Mouse (Mus musculus) hindbrain, postnatal 0 days (tissue): Measurements from ENCODE around the gene Mbnl2. TPM values are rescaled to one million over a fixed set of nuclear protein-coding genes. Genes with fewer than 3 reads are reported as not detected.

ENCODE experiments used
- ATAC-seq: fragments of 200-750 bp; cut with Nextera tagmentation; 2 replicates; pipeline ENCODE4 v1.8.0; 2017; ENCODE audit warnings: mild to moderate bottlenecking, moderate TSS enrichment, moderate library complexity
- DNase-seq: peaks from one replicate; pipeline ENCODE4 v3.0.0-alpha.2; 2015; ENCODE audit warnings: low spot score
- H3K27ac ChIP-seq: fragments of 300-500 bp; sonication (generic); 2 replicates; pipeline ENCODE4 v1.5.1; 2014; ENCODE audit warnings: mild to moderate bottlenecking
- H3K27me3 ChIP-seq: fragments of 300-500 bp; sonication (generic); 2 replicates; pipeline ENCODE4 v1.6.1; 2014; ENCODE audit warnings: low read length, mixed read lengths; ENCODE audit not compliant: insufficient read depth
- H3K36me3 ChIP-seq: fragments of 300-500 bp; sonication (generic); 2 replicates; pipeline ENCODE4 v1.6.1; 2014; ENCODE audit warnings: low read length, mixed read lengths; ENCODE audit not compliant: insufficient read depth
- H3K4me1 ChIP-seq: fragments of 300-500 bp; sonication (generic); 2 replicates; pipeline ENCODE4 v1.6.1; 2014; ENCODE audit warnings: antibody characterized with exemption, low read length, mixed read lengths; ENCODE audit not compliant: insufficient read depth
- H3K4me2 ChIP-seq: fragments of 300-500 bp; sonication (generic); 2 replicates; pipeline ENCODE4 v1.6.1; 2014; ENCODE audit warnings: low read depth, mild to moderate bottlenecking, low read length, moderate library complexity, mixed read lengths
- H3K4me3 ChIP-seq: fragments of 300-500 bp; sonication (generic); 2 replicates; pipeline ENCODE4 v1.5.1; 2014; ENCODE audit warnings: low read length
- H3K9ac ChIP-seq: fragments of 300-500 bp; sonication (generic); replicated peaks from 2 replicates; pipeline ENCODE4 v1.6.1; 2014; ENCODE audit warnings: mild to moderate bottlenecking, low read length, moderate library complexity, mixed read lengths
- H3K9me3 ChIP-seq: fragments of 300-500 bp; sonication (generic); 2 replicates; pipeline ENCODE4 v1.6.1; 2016; ENCODE audit warnings: low read length, mixed read lengths
- CTCF ChIP-seq: IDR thresholded peaks from 2 replicates; pipeline ENCODE4 v1.5.1; 2016; ENCODE audit warnings: antibody characterized with exemption, control low read depth, low read depth
- WGBS: fragments of 180-500 bp; shearing (Covaris S2); extraction: QIAGEN DNeasy Blood & Tissue Kit; methylation state at CpG from one replicate; pipeline ENCODE4 v1.1.7; 2014; 5-methylcytosine and 5-hydroxymethylcytosine counted together
- polyA plus RNA-seq: library from polyadenylated mRNA; unstranded; fragments of >200 nt; fragmentation: Nextera tagmentation; extraction: Ambion mirVana; gene quantifications from 2 replicates; pipeline ENCODE4 v1.2.1, GENCODE M21; 2015
- total RNA-seq: library from RNA; depleted of rRNA; stranded (reverse); fragments of >200 nt; gene quantifications from 2 replicates; pipeline ENCODE4 v1.2.3, GENCODE M21; 2014

The Mbnl2 gene
- total and polyA plus RNA-seq, 2 experiments from 2014 or later: 28.6 to 78.3 TPM

- Histone ChIP-seq H3K9ac (no peak overlapping the region), H3K27me3 (no peaks in the 10 kb centered on the region), H3K9me3 (no peaks in the 10 kb centered on the region), H3K4me2 (no peak overlapping the region), H3K4me1 (no peaks in the 10 kb centered on the region), H3K4me3 (no peak overlapping the region), H3K27ac (no peak overlapping the region), H3K36me3 (no peaks in the 10 kb centered on the region)
- TF ChIP-seq CTCF: no peak
- no peak for ATAC-seq
- DNase-seq: no peak
- WGBS: 59% methylated on average over 8 of the region's 8 CpGs
These were observed 30.3 kb upstream of the Mbnl2 start for GRCm38 (mm10) chr14:120245081-120245705.

GRCm38 (mm10) chr14:120253331-120253730 is 22.1 kb upstream of the Mbnl2 start:
- TF ChIP-seq CTCF: no peak
- H3K27me3 ChIP-seq: no peaks in the 10 kb centered on the region
- no peaks in the 10 kb centered on the region for H3K36me3 ChIP-seq
- no peak for DNase-seq
- no peak overlapping the region for H3K4me2 ChIP-seq
- H3K9me3 ChIP-seq: no peaks in the 10 kb centered on the region
- H3K4me3 ChIP-seq: no peak overlapping the region
- WGBS: 65% methylated on average over 7 of the region's 7 CpGs
- no peaks in the 10 kb centered on the region for H3K4me1 ChIP-seq
- no peak for ATAC-seq
- H3K27ac ChIP-seq: no peak overlapping the region
- H3K9ac ChIP-seq: no peak overlapping the region

GRCm38 (mm10) chr14:120256146-120256545 is 19.3 kb upstream of the Mbnl2 start:
- ATAC-seq: no peak
- no peak overlapping the region for H3K9ac ChIP-seq
- DNase-seq: no peak
- H3K27ac ChIP-seq: no peak overlapping the region
- H3K36me3 ChIP-seq: no peaks in the 10 kb centered on the region
- H3K9me3 ChIP-seq: no peaks in the 10 kb centered on the region
- 96% methylated on average over 2 of the region's 2 CpGs for WGBS
- H3K4me2 ChIP-seq: no peak overlapping the region
- H3K4me3 ChIP-seq: no peak overlapping the region
- no peaks in the 10 kb centered on the region for H3K4me1 ChIP-seq
- TF ChIP-seq CTCF: peak; percentile 37; the same call in 1 of the 2 replicates
- no peaks in the 10 kb centered on the region for H3K27me3 ChIP-seq

GRCm38 (mm10) chr14:120256623-120257384 is 18.7 kb upstream of the Mbnl2 start:
- no peak for DNase-seq

GRCm38 (mm10) chr14:120257483-120257882 is 18.0 kb upstream of the Mbnl2 start:
- no peak overlapping the region for H3K4me3 ChIP-seq
- H3K4me1 ChIP-seq: no peaks in the 10 kb centered on the region
- ATAC-seq: no peak

More at GRCm38 (mm10) chr14:120256623-120257384, 18.7 kb upstream of the Mbnl2 start:
- Histone ChIP-seq H3K9ac (no peak overlapping the region), H3K27me3 (no peaks in the 10 kb centered on the region), H3K4me2 (no peak overlapping the region), H3K27ac (no peak overlapping the region), H3K4me1 (no peaks in the 10 kb centered on the region), H3K36me3 (no peaks in the 10 kb centered on the region), H3K9me3 (no peaks in the 10 kb centered on the region), H3K4me3 (no peak overlapping the region)
- ATAC-seq: no peak
- TF ChIP-seq CTCF: no peak
- WGBS: 81% methylated on average over 15 of the region's 15 CpGs

GRCm38 (mm10) chr14:120259426-120259825 is 16.0 kb upstream of the Mbnl2 start:
- DNase-seq (no peak), ATAC-seq (0 out of 2 replicates have a peak, but pooled peaks have one; percentile 49)
- Histone ChIP-seq H3K4me3 (no peak overlapping the region), H3K27ac (no peak overlapping the region), H3K4me1 (no peaks in the 10 kb centered on the region), H3K36me3 (no peaks in the 10 kb centered on the region), H3K27me3 (no peaks in the 10 kb centered on the region), H3K9ac (no peak overlapping the region), H3K9me3 (no peaks in the 10 kb centered on the region), H3K4me2 (no peak overlapping the region)
- WGBS: 38% methylated on average over 1 of the region's 1 CpGs
- no peak for TF ChIP-seq CTCF

More at GRCm38 (mm10) chr14:120257483-120257882, 18.0 kb upstream of the Mbnl2 start:
- Histone ChIP-seq H3K27me3 (no peaks in the 10 kb centered on the region), H3K9me3 (no peaks in the 10 kb centered on the region), H3K36me3 (no peaks in the 10 kb centered on the region), H3K9ac (no peak overlapping the region), H3K27ac (no peak overlapping the region), H3K4me2 (no peak overlapping the region)
- no peak for TF ChIP-seq CTCF
- WGBS: 80% methylated on average over 6 of the region's 6 CpGs
- no peak for DNase-seq

- TF ChIP-seq CTCF: no peak
- Histone ChIP-seq H3K4me1 (no peaks in the 10 kb centered on the region), H3K27ac (no peak overlapping the region), H3K9me3 (no peaks in the 10 kb centered on the region), H3K4me3 (no peak overlapping the region), H3K9ac (no peak overlapping the region), H3K27me3 (no peaks in the 10 kb centered on the region), H3K4me2 (no peak overlapping the region), H3K36me3 (no peaks in the 10 kb centered on the region)
- no peak for DNase-seq
- ATAC-seq: no peak
- 85% methylated on average over 11 of the region's 11 CpGs for WGBS
These were observed 13.9 kb upstream of the Mbnl2 start for GRCm38 (mm10) chr14:120261606-120262005.
